Mouse (Mus musculus) limb, embryonic 14.5 days (tissue): ENCODE measurements at regions not wholly inside any gene's neighbourhood (a gene's known extent, or its start where the extent isn't known, plus 50 kb on each side); places are given as distances from the start of the nearest gene placed in this dataset.

Source experiments
- ATAC-seq: fragments of 200-750 bp; cut with Nextera tagmentation; 2 replicates; pipeline ENCODE4 v1.8.0; 2017; ENCODE audit warnings: low read depth, moderate number of reproducible peaks, moderate TSS enrichment; ENCODE audit not compliant: low FRiP score
- DNase-seq: peaks from one replicate; pipeline ENCODE4 v3.0.0-alpha.2; 2015; ENCODE audit warnings: low spot score
- H3K27ac ChIP-seq: fragments of 300-500 bp; sonication (generic); replicated peaks from 2 replicates; pipeline ENCODE4 v1.5.1; 2014; ENCODE audit warnings: low read depth, mild to moderate bottlenecking, low read length, moderate library complexity, mixed read lengths
- H3K27me3 ChIP-seq: fragments of 300-500 bp; sonication (generic); 2 replicates; pipeline ENCODE4 v1.6.1; 2014; ENCODE audit warnings: low read length, mixed read lengths; ENCODE audit not compliant: control insufficient read depth, insufficient read depth
- H3K36me3 ChIP-seq: fragments of 300-500 bp; sonication (generic); 2 replicates; pipeline ENCODE4 v1.6.1; 2014; ENCODE audit warnings: mild to moderate bottlenecking, low read length, moderate library complexity, mixed read lengths; ENCODE audit not compliant: control insufficient read depth, insufficient read depth
- H3K4me1 ChIP-seq: fragments of 300-500 bp; sonication (generic); 2 replicates; pipeline ENCODE4 v1.6.1; 2014; ENCODE audit warnings: antibody characterized with exemption, low read length, mixed read lengths; ENCODE audit not compliant: control insufficient read depth, insufficient read depth
- H3K4me2 ChIP-seq: fragments of 300-500 bp; sonication (generic); replicated peaks from 2 replicates; pipeline ENCODE4 v1.6.1; 2014; ENCODE audit warnings: low read depth, mild to moderate bottlenecking, low read length, moderate library complexity; ENCODE audit not compliant: severe bottlenecking
- H3K4me3 ChIP-seq: fragments of 300-500 bp; sonication (generic); replicated peaks from 2 replicates; pipeline ENCODE4 v1.5.1; 2014; ENCODE audit warnings: low read length
- H3K9ac ChIP-seq: fragments of 300-500 bp; sonication (generic); 2 replicates; pipeline ENCODE4 v1.6.1; 2014; ENCODE audit warnings: mild to moderate bottlenecking, low read depth, low read length, moderate library complexity; ENCODE audit not compliant: severe bottlenecking
- H3K9me3 ChIP-seq: fragments of 300-500 bp; sonication (generic); 2 replicates; pipeline ENCODE4 v1.6.1; 2016; ENCODE audit warnings: low read length; ENCODE audit not compliant: control insufficient read depth
- POLR2A ChIP-seq: fragments of 200-500 bp; IDR thresholded peaks from 2 replicates; pipeline ENCODE4 v1.8.0; 2012; ENCODE audit warnings: inconsistent platforms, mild to moderate bottlenecking, moderate library complexity, borderline replicate concordance; ENCODE audit not compliant: insufficient read depth, insufficient read length; ENCODE audit errors: extremely low read depth
- WGBS: fragments of 180-500 bp; shearing (Covaris S2); extraction: QIAGEN DNeasy Blood & Tissue Kit; methylation state at CpG from one replicate; pipeline ENCODE4 v1.1.7; 2014; 5-methylcytosine and 5-hydroxymethylcytosine counted together

DNA sequence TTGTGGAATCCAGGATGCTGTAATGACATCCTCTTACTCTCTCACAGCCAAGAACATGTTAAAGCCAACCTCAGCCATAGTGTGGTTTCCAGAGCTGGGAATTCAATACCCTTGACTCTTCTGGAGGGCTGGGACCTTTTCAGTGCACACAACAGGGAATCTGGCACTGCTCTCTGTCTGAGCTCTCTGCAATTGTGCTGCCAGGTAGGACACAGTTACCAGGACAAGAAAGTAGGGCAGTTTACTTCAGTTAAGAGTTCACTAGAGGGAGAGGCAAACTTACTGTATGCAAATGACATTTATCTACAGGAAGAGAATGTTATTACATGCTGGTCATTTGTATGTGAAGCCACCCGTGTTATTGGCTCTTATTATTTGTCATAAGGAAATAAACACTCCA, 197.6 kb downstream of the Arl4a start:
- Histone ChIP-seq H3K36me3 (no peaks in the 10 kb centered on the region), H3K4me2 (no peak overlapping the region), H3K4me3 (no peak overlapping the region), H3K9ac (no peak overlapping the region), H3K4me1 (no peaks in the 10 kb centered on the region), H3K27me3 (no peaks in the 10 kb centered on the region), H3K9me3 (no peaks in the 10 kb centered on the region), H3K27ac (no peak overlapping the region)
- WGBS = 69% methylated on average over 1 of the region's 1 CpGs
- TF ChIP-seq POLR2A = no peak
- ATAC-seq = no peak
- no peak for DNase-seq

DNA sequence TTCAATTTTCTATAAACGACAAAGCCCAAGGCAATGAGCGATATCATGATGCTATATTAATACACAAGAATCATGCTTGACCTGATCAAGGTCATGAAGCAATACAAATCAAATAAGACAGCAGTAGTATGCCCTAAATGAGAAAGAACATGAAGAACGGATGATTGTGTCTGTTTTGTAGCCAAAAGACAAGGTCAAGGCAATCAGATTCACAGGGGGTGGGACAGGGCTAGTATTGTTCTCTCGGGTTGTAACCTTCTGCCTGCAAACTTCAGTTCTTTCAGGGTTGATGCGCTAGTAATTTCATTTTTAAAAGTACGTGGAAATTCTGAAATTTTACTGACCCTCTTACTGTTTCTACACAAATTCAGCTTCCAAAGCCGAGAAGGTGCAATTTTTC, 206.7 kb downstream of the Arl4a start:
- Histone ChIP-seq H3K9ac (no peak overlapping the region), H3K27ac (no peak overlapping the region), H3K4me2 (no peak overlapping the region), H3K4me1 (no peaks in the 10 kb centered on the region), H3K36me3 (no peaks in the 10 kb centered on the region), H3K27me3 (no peaks in the 10 kb centered on the region), H3K9me3 (no peaks in the 10 kb centered on the region), H3K4me3 (no peak overlapping the region)
- no peak for TF ChIP-seq POLR2A
- ATAC-seq = no peak
- no peak for DNase-seq
- WGBS = 82% methylated on average over 7 of the region's 7 CpGs

DNA sequence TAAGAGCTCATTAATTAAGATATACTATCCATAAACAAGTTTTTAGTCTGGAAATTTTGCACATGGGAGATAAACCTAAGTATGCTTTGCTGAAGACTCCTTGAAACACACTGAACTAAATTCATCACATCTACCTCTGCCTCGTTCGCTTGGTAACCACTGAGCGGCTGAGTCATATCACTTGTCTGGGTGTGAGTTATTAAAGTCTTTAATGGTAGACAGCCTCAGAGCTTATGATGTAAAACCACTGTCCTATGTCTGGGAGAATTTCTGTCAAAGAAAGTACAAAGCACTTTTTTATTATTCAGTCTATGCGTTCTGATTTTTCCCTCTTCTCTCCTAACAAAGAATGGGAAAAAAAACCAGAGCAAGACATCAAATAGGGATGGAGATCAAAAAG, 207.3 kb downstream of the Arl4a start:
- TF ChIP-seq POLR2A = no peak
- no peak overlapping the region for H3K9ac ChIP-seq
- H3K9me3 ChIP-seq = no peaks in the 10 kb centered on the region
- H3K4me1 ChIP-seq = no peaks in the 10 kb centered on the region
- H3K27ac ChIP-seq = no peak overlapping the region
- H3K4me2 ChIP-seq = no peak overlapping the region
- H3K36me3 ChIP-seq = no peaks in the 10 kb centered on the region
- ATAC-seq (no peak), DNase-seq (no peak)
- H3K27me3 ChIP-seq = no peaks in the 10 kb centered on the region
- no peak overlapping the region for H3K4me3 ChIP-seq
- WGBS = 83% methylated on average over 4 of the region's 4 CpGs

DNA sequence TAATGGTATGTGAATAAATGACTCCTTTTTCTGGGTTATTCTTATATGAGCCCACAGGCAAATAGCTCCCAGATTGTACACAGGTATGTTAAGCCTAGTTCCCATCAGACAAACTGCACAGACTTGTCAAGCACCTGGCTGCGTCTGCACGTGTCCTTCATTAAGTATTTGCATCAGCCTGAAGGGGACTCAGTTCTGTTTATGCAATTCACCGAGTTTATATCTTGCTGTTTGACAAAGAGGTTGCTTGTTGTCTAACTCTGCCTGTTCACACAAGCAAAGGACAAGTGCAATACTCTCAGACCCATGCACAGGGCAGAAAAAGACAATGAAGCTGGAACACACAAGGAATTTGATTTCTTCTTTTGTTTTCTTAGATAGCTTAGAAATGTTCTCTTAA, 215.2 kb downstream of the Arl4a start:
- ATAC-seq (no peak), DNase-seq (no peak)
- no peaks in the 10 kb centered on the region for H3K4me1 ChIP-seq
- no peak overlapping the region for H3K27ac ChIP-seq
- TF ChIP-seq POLR2A = no peak
- WGBS = 44% methylated on average over 3 of the region's 3 CpGs
- no peaks in the 10 kb centered on the region for H3K27me3 ChIP-seq
- no peak overlapping the region for H3K9ac ChIP-seq
- H3K4me2 ChIP-seq = no peak overlapping the region
- H3K9me3 ChIP-seq = no peaks in the 10 kb centered on the region
- H3K36me3 ChIP-seq = no peaks in the 10 kb centered on the region
- H3K4me3 ChIP-seq = no peak overlapping the region

- ATAC-seq (no peak), DNase-seq (peak; percentile 25)
- H3K9me3 ChIP-seq = no peaks in the 10 kb centered on the region
- H3K9ac ChIP-seq = no peak overlapping the region
- H3K27ac ChIP-seq = no peak overlapping the region
- no peak for TF ChIP-seq POLR2A
- no peak overlapping the region for H3K4me3 ChIP-seq
- peaks cover 4% of the 10 kb centered on the region; the same call in 1 of the 2 replicates for H3K4me1 ChIP-seq
- WGBS = 44% methylated on average over 4 of the region's 4 CpGs
- H3K36me3 ChIP-seq = no peaks in the 10 kb centered on the region
- no peak overlapping the region for H3K4me2 ChIP-seq
- no peaks in the 10 kb centered on the region for H3K27me3 ChIP-seq
Measured at GRCm38 (mm10) chr12:39801536-39801935, 236.3 kb downstream of the Arl4a start.

- H3K4me3 ChIP-seq = no peak overlapping the region
- TF ChIP-seq POLR2A = no peak
- DNase-seq = peak; percentile 10
- H3K4me1 ChIP-seq = peaks cover 4% of the 10 kb centered on the region; the same call in 1 of the 2 replicates
- H3K27ac ChIP-seq = no peak overlapping the region
- peak; percentile 63 for ATAC-seq
- H3K36me3 ChIP-seq = no peaks in the 10 kb centered on the region
- WGBS = 85% methylated on average over 2 of the region's 2 CpGs
- H3K4me2 ChIP-seq = no peak overlapping the region
- no peaks in the 10 kb centered on the region for H3K27me3 ChIP-seq
- H3K9ac ChIP-seq = no peak overlapping the region
- H3K9me3 ChIP-seq = no peaks in the 10 kb centered on the region
Measured at GRCm38 (mm10) chr12:39797843-39798242, 240.0 kb downstream of the Arl4a start.
